Mouse (Mus musculus): Measurements from ENCODE around the gene Med23. TPM values are rescaled to one million over a fixed set of nuclear protein-coding genes. Genes with fewer than 3 reads are reported as not detected.

Med23 gene
- polyA plus RNA-seq, 1 experiment from 2014 or later = 29.4 TPM

- H3K9ac ChIP-seq (replicated peaks) = no peak overlapping the region
- no peaks in the 10 kb centered on the region for H3K4me1 ChIP-seq
- no peak for ATAC-seq (replicated peaks)
- no peak overlapping the region for H3K4me2 ChIP-seq (replicated peaks)
- H3K9me3 ChIP-seq = no peaks in the 10 kb centered on the region
- H3K27ac ChIP-seq (replicated peaks) = no peak overlapping the region
- no peaks in the 10 kb centered on the region for H3K27me3 ChIP-seq
- 88% methylated on average over 8 of the region's 8 CpGs for WGBS
- no peak overlapping the region for H3K4me3 ChIP-seq
- H3K36me3 ChIP-seq = peaks cover 85% of the 10 kb centered on the region
These were observed 26.1 kb downstream of the Med23 start for GRCm38 (mm10) chr10:24895927-24896326.

DNA sequence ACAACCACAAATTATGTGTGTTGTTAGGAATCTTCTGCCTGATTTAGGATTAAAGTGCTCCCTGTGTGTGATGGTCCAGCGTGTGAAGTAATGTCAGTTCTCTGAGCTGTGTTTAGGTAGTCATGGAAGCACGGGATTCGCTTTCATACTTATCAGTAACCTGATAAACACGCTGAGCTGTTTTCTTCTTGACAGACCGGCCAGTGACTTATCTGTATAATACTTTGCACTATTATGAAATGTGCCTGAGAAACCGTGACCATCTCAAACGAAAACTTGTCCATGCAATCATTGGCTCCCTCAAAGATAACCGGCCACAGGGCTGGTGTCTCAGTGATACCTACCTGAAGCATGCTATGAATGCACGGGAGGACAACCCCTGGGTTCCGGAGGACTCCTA lies 35.8 kb downstream of the Med23 start:
- H3K27me3 ChIP-seq = no peaks in the 10 kb centered on the region
- H3K36me3 ChIP-seq = peaks cover 97% of the 10 kb centered on the region
- no peaks in the 10 kb centered on the region for H3K4me1 ChIP-seq
- no peak overlapping the region for H3K9ac ChIP-seq (replicated peaks)
- H3K9me3 ChIP-seq = no peaks in the 10 kb centered on the region
- H3K4me3 ChIP-seq = no peak overlapping the region
- ATAC-seq (replicated peaks) = no peak
- H3K27ac ChIP-seq (replicated peaks) = no peak overlapping the region
- no peak overlapping the region for H3K4me2 ChIP-seq (replicated peaks)
- WGBS = 95% methylated on average over 10 of the region's 10 CpGs

DNA sequence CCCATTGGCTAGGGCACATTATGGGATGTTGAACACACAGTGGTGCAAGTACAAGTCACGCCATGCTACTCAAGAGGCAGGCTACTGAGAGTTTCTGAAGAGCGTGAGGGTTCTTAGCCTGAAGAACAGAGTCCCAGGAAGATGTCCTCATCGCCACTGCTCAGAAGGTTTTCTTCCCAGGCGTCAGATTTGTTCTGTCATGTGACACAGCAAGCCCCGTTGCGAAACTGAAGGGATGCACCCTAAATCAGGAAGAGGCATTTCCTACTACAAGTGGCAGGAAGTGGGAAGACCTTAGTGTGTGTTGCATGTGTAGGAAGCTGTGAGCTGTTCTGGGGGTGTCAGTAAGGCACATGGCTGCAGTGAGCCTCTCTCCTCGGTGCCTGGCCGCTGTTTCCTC lies 41.4 kb downstream of the Med23 start:
- H3K4me2 ChIP-seq (replicated peaks) = no peak overlapping the region
- 93% methylated on average over 8 of the region's 8 CpGs for WGBS
- H3K9ac ChIP-seq (replicated peaks) = no peak overlapping the region
- H3K9me3 ChIP-seq = no peaks in the 10 kb centered on the region
- H3K27me3 ChIP-seq = no peaks in the 10 kb centered on the region
- H3K36me3 ChIP-seq = peaks cover 95% of the 10 kb centered on the region
- H3K27ac ChIP-seq (replicated peaks) = no peak overlapping the region
- ATAC-seq (replicated peaks) = no peak
- no peak overlapping the region for H3K4me3 ChIP-seq
- H3K4me1 ChIP-seq = no peaks in the 10 kb centered on the region

DNA sequence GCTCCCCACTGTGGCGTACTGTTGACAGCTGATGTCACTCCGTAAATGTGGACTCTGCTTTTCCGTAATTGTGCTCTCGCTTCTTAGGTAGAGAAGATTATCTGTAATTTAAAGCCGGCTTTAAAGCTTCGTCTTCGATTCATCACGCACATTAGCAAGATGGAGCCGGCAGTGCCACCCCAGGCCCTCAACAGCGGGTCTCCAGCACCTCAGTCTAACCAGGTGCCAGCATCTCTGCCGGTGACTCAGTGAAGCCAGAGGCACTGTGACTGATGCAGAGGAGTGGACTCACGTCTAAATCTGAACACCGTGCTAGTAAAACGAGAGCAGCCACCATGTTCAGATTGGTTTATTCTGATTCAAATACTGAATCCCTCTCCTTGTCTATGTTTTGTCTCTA lies 42.8 kb downstream of the Med23 start:
- Histone ChIP-seq H3K4me2 (replicated peaks) (no peak overlapping the region), H3K9ac (replicated peaks) (no peak overlapping the region), H3K9me3 (no peaks in the 10 kb centered on the region), H3K27ac (replicated peaks) (no peak overlapping the region), H3K4me1 (no peaks in the 10 kb centered on the region), H3K4me3 (no peak overlapping the region), H3K36me3 (peaks cover 82% of the 10 kb centered on the region), H3K27me3 (no peaks in the 10 kb centered on the region)
- ATAC-seq (replicated peaks) = no peak
- 95% methylated on average over 14 of the region's 14 CpGs for WGBS

GRCm38 (mm10) chr10:24915486-24915885 lies 45.7 kb downstream of the Med23 start:
- H3K4me2 ChIP-seq (replicated peaks) = no peak overlapping the region
- WGBS = 91% methylated on average over 6 of the region's 6 CpGs
- H3K27ac ChIP-seq (replicated peaks) = no peak overlapping the region
- no peak overlapping the region for H3K4me3 ChIP-seq
- H3K27me3 ChIP-seq = no peaks in the 10 kb centered on the region
- H3K36me3 ChIP-seq = peaks cover 61% of the 10 kb centered on the region
- no peaks in the 10 kb centered on the region for H3K4me1 ChIP-seq
- no peak for ATAC-seq (replicated peaks)
- H3K9ac ChIP-seq (replicated peaks) = no peak overlapping the region
- no peaks in the 10 kb centered on the region for H3K9me3 ChIP-seq

GRCm38 (mm10) chr10:24922977-24923376 lies 53.2 kb downstream of the Med23 start:
- Histone ChIP-seq H3K4me1 (no peaks in the 10 kb centered on the region), H3K4me3 (no peak overlapping the region), H3K9ac (replicated peaks) (no peak overlapping the region), H3K4me2 (replicated peaks) (no peak overlapping the region), H3K27me3 (no peaks in the 10 kb centered on the region), H3K9me3 (no peaks in the 10 kb centered on the region), H3K27ac (replicated peaks) (no peak overlapping the region), H3K36me3 (peaks cover 6% of the 10 kb centered on the region; the same call in 1 of the 2 replicates)
- WGBS = 92% methylated on average over 4 of the region's 4 CpGs
- ATAC-seq (replicated peaks) = no peak

- H3K9ac ChIP-seq (replicated peaks) = no peak overlapping the region
- ATAC-seq (replicated peaks) = no peak
- no peaks in the 10 kb centered on the region for H3K27me3 ChIP-seq
- H3K4me1 ChIP-seq = no peaks in the 10 kb centered on the region
- no peak overlapping the region for H3K4me3 ChIP-seq
- no peaks in the 10 kb centered on the region for H3K36me3 ChIP-seq
- no peaks in the 10 kb centered on the region for H3K9me3 ChIP-seq
- H3K27ac ChIP-seq (replicated peaks) = no peak overlapping the region
- WGBS = 69% methylated on average over 3 of the region's 3 CpGs
- no peak overlapping the region for H3K4me2 ChIP-seq (replicated peaks)
These were observed 54.5 kb downstream of the Med23 start for GRCm38 (mm10) chr10:24924296-24924695.

DNA sequence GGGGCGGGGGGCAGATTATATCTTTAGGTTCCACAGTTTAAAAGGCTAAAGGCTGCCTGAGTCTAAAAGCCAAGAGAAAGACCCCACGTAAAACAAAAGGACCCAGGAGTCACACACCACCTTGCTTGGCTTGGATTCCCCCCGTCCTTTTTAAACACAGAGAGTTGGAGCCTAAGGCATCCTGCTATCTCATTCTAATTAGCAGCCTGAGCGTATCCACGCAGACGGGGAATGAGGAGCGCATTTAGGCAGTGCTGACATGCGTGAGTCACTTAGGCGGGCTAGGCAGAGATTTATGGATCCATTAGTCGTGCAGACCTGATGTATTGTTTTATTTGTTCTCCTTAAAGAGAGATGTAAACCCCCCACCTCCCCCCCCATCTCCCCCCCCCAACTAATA lies 56.6 kb downstream of the Med23 start:
- H3K27me3 ChIP-seq = no peaks in the 10 kb centered on the region
- ATAC-seq (replicated peaks) = peak; percentile 69; the same call in 1 of the 2 replicates

GRCm38 (mm10) chr10:24926962-24927720 lies 57.4 kb downstream of the Med23 start, which contains the start of gene Arg1:
Gene Arg1, minus strand, starts transcription at chr10:24927484.
- H3K9me3 ChIP-seq = no peaks in the 10 kb centered on the region
- H3K9ac ChIP-seq (replicated peaks) = no peak within 1 kb of the TSS
- no peak within 1 kb of the TSS for H3K4me2 ChIP-seq (replicated peaks)
- WGBS = 66% methylated on average over 14 of the region's 14 CpGs
- no peak within 1 kb of the TSS for H3K4me3 ChIP-seq
- no peaks in the 10 kb centered on the region for H3K36me3 ChIP-seq
- no peaks in the 10 kb centered on the region for H3K27me3 ChIP-seq
- H3K27ac ChIP-seq (replicated peaks) = no peak within 1 kb of the TSS
- no peak for ATAC-seq (replicated peaks)
- H3K4me1 ChIP-seq = no peaks in the 10 kb centered on the region

More for the DNA sequence above, 56.6 kb downstream of the Med23 start:
- Histone ChIP-seq H3K9me3 (no peaks in the 10 kb centered on the region), H3K36me3 (no peaks in the 10 kb centered on the region), H3K4me1 (no peaks in the 10 kb centered on the region), H3K4me2 (replicated peaks) (no peak overlapping the region), H3K27ac (replicated peaks) (no peak overlapping the region), H3K4me3 (no peak overlapping the region), H3K9ac (replicated peaks) (no peak overlapping the region)
- WGBS = 53% methylated on average over 10 of the region's 10 CpGs

- H3K9me3 ChIP-seq = no peaks in the 10 kb centered on the region
- H3K4me3 ChIP-seq = no peak overlapping the region
- no peak overlapping the region for H3K9ac ChIP-seq (replicated peaks)
- H3K27ac ChIP-seq (replicated peaks) = no peak overlapping the region
- no peaks in the 10 kb centered on the region for H3K27me3 ChIP-seq
- H3K4me1 ChIP-seq = no peaks in the 10 kb centered on the region
- H3K36me3 ChIP-seq = no peaks in the 10 kb centered on the region
- H3K4me2 ChIP-seq (replicated peaks) = no peak overlapping the region
- ATAC-seq (replicated peaks) = no peak
- 64% methylated on average over 12 of the region's 12 CpGs for WGBS
These were observed 58.3 kb downstream of the Med23 start for GRCm38 (mm10) chr10:24928072-24928471.

DNA sequence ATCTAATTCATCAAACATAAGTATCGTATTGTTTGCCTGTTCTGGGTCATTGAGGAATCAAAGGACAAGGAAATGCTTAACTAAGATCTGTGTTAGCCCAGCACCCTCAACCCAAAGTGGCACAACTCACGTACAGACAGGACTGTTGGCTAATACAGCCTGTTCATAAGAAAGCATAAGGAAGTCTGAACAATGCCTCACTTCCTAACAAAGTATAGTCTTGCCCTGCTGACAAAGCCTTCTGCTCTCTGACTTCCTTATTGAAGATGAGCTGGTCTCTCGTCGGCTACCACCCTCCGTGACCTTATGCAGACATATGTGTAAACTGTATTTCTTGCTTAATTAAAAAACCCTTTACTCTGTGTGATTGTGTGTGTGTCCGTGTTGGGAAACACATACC lies 60.4 kb downstream of the Med23 start:
- no peak overlapping the region for H3K4me2 ChIP-seq (replicated peaks)
- 87% methylated on average over 6 of the region's 6 CpGs for WGBS

DNA sequence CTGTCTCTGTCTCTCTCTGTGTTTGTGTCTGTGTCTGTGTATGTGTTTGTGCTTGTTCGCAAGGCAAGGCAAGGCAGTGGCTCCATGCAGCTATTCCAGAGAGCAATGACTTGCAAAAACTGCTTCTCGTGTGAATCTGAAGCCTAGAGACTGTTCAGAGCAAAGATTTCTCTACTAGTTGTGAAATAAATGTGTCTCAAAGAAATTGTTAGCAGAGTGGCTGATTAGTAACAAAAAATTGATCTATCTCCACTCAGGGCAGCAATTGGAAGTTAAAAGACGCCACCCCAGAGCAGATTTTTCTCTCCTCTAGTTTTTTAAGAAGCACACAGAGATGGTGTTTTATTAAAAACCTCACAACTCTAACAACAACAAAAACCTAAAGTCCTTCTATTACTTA lies 78.1 kb downstream of the Med23 start:
- Histone ChIP-seq H3K4me2 (replicated peaks) (no peak overlapping the region), H3K27ac (replicated peaks) (no peak overlapping the region), H3K27me3 (no peaks in the 10 kb centered on the region), H3K4me1 (no peaks in the 10 kb centered on the region), H3K9ac (replicated peaks) (no peak overlapping the region), H3K4me3 (no peak overlapping the region), H3K36me3 (no peaks in the 10 kb centered on the region), H3K9me3 (no peaks in the 10 kb centered on the region)
- ATAC-seq (replicated peaks) = no peak
- 90% methylated on average over 3 of the region's 3 CpGs for WGBS

More for the DNA sequence above, 60.4 kb downstream of the Med23 start:
- H3K36me3 ChIP-seq = no peaks in the 10 kb centered on the region
- no peak for ATAC-seq (replicated peaks)
- H3K27ac ChIP-seq (replicated peaks) = no peak overlapping the region
- no peaks in the 10 kb centered on the region for H3K27me3 ChIP-seq
- no peaks in the 10 kb centered on the region for H3K4me1 ChIP-seq
- no peaks in the 10 kb centered on the region for H3K9me3 ChIP-seq
- H3K4me3 ChIP-seq = no peak overlapping the region
- H3K9ac ChIP-seq (replicated peaks) = no peak overlapping the region

- H3K4me3 ChIP-seq = no peak overlapping the region
- no peaks in the 10 kb centered on the region for H3K36me3 ChIP-seq
- ATAC-seq (replicated peaks) = no peak
- H3K27ac ChIP-seq (replicated peaks) = no peak overlapping the region
- H3K4me1 ChIP-seq = no peaks in the 10 kb centered on the region
- H3K27me3 ChIP-seq = no peaks in the 10 kb centered on the region
- H3K9me3 ChIP-seq = no peaks in the 10 kb centered on the region
- 91% methylated on average over 8 of the region's 8 CpGs for WGBS
- no peak overlapping the region for H3K4me2 ChIP-seq (replicated peaks)
- no peak overlapping the region for H3K9ac ChIP-seq (replicated peaks)
These were observed 78.5 kb downstream of the Med23 start for GRCm38 (mm10) chr10:24948278-24948677.
